Mouse (Mus musculus) liver (tissue): ENCODE data around the gene Gsdma.

ENCODE experiments used
- DNase-seq: peaks from one replicate; pipeline ENCODE4 v3.0.0-alpha.2; 2020; ENCODE audit warnings: mixed read lengths

Gsdma gene

DNA sequence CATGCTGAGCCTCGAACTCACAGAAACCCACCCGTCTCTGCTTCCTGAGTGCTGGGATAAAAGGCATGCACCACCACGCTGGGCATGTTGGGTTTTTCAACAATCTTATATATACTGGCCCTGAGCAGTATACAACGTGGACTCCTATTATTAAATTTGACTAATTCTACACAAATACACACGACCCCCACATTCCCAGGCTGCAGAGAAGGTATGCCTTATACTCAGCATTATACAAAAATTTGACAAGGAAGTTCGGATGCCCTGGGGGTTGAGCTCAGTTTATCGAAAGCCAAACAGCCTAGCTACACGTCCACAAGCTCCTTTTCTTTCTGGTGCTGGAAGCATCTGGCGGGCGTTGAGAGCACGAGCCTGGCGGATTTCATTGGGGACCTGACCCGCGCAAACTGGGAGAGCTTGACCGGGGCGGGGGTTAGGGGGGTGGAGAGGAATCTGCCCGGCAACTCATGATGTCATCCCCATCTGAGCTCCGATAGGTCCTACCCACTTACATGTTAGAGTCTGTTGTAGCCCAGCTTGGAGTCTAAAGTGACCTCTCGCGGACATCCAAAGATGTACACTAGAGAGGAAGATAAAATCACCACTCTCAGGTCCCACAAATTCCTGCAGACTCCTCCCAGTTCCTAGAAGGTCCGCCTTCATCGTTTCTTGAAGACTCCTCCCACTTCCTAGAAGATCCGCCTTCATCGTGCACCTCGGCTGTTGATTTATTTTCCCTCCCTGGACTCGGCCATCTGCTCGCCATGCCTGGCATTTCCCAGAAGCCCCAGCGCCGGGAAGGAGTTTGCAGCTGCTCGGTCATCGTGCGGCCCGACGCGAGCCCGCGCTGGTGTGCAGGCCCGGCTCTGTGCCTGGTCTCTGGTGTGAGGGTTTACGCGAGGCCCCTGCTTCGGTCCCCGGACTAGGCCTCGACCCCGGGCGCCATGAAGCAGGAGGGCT, 17.9 kb downstream of the Gsdma start, which contains the start of gene Psmd3:
Psmd3 (plus strand) TSS at position 769 of the 960 bp plus-strand sequence.
- DNase-seq, result peak; percentile 96

DNA sequence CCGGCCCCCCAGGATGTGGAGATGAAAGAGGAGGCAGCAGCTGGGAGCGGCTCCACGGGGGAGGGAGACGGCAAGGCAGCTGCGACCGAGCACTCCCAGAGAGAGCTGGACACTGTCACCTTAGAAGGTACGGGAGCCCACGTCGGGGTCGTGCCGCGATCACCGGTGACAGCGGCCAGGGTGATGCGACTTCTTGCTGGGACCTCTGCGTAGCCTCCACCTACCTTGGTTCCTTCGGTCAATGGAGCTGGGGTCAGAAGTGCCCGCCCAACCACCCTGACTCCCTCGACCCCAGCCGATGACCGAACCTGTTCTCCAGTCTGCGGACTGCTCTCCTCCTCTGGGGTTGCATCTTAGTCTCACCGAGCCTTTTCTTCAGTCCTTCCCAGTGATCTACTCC, 18.7 kb downstream of the Gsdma start:
- no peak for DNase-seq

DNA sequence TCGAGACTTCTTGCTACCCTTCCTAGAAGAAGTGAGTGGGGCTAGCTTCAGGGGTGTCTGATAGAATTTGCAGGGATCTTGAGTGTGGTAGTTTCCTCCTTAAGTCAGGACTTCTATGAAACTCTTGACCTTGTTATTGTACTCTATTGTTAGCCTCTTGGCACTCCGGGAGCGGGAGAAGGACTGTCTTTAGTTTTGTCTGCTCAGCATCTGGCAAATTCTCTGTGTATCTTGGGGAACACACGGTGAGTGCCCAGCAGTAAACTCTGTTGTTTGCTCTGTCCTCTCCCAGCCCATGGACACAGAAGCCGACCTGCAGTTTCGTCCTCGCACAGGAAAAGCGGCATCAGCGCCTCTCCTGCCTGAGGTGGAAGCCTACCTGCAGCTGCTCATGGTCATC, 21.5 kb downstream of the Gsdma start:
- DNase-seq, result no peak

DNA sequence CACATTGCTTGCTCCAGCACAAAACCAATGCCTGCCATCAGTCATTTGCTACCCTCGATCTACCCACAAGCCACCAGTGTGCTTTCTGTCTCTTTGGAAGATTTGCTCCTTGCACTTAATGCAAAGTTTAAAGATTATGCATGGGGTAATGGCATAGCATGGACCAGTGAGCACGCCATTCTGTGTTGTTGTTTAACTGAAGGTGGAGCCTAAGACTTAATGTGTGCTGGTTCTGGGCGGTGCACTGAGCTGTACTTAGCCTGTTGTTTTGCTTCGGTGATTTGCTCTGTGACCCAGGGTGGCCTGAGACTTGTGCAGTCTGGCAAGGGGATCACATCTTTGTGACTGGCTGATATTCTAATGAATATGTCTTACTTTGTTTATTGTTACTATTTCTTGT, 22.8 kb downstream of the Gsdma start:
- no peak for DNase-seq

DNA sequence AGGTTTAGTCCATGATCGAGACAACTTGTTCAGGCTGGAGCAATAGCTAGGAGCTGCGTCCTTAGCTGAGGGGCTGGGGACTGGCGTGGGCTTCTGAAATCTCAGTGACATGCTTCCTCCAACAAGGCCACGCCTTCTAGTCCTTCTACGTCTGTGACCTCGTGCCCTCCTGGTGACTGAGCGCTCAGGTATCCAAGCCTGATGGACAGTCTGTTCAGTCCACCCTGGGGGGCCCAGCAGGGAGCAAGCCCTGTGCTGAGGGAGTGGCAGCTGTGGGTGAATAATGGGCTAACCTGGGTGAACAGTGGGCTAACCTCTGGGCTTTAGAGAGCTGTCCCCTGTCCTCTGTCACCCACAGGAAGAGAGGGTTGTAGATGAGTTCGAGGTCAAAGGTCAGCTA, 23.9 kb downstream of the Gsdma start:
- no peak for DNase-seq

GRCm38 (mm10) chr11:98693201-98693600, 29.1 kb downstream of the Gsdma start:
- no peak for DNase-seq

DNA sequence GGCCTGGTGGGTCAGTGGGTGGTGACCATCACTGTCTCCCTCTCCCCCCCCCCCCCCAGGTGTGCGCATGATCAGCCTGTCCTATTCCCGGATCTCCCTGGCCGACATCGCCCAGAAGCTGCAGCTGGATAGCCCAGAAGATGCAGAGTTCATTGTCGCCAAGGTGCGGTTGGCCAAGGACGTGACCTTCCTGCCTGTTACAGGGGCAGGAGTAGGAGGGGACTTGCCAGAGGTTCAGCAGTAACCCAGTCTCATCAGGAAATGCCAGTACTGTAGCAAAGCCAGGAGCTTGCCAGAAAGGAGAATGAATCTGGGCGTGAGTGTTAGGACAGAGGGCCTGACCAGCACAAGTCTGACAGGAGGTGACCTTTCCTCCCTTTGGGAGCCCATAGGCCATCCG, 29.6 kb downstream of the Gsdma start:
- DNase-seq, result no peak

- DNase-seq, result no peak
These were observed 30.1 kb downstream of the Gsdma start for GRCm38 (mm10) chr11:98694301-98694700.

DNA sequence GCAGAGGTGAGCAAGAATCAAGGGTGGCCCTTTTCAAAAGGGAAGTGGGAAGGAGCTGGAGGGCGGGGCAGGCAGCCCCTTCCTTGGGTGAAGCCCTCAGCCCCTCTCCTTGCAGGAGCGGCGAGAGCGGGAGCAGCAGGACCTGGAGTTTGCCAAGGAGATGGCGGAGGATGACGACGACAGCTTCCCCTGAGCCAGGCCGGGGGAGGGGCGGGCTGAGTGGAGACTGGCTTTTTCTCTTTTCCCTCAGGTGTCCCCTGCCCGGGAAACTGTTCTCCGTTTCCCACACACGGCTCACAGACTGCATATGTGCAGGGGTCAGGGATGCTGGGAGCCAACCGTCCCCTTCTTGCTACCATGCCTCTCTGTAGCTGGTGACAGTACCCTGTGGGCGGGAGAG, 31.3 kb downstream of the Gsdma start:
- no peak for DNase-seq

GRCm38 (mm10) chr11:98696454-98697216, 32.5 kb downstream of the Gsdma start:
- DNase-seq, result no peak

DNA sequence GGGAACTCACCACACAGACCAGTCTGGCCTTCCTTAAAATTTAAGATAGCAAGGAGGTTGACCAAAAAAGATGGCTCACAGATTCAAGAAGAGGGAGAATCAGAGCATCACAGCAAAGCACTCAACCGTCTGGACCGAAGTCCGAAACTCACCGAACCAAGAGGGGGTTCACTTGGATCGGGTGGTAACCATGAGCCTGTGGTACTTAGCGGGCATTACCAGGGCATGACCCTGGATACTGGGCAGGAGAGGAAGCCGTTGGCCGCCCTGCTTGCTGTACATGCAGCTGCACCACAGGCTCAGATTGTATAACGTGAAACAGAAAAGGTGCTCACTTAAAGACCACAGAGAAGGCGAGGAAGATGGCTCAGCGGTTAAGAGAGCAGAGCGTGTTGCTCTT, 33.1 kb downstream of the Gsdma start:
- no peak for DNase-seq

- DNase-seq, result no peak
These were observed 34.9 kb downstream of the Gsdma start for GRCm38 (mm10) chr11:98698849-98699640.

DNA sequence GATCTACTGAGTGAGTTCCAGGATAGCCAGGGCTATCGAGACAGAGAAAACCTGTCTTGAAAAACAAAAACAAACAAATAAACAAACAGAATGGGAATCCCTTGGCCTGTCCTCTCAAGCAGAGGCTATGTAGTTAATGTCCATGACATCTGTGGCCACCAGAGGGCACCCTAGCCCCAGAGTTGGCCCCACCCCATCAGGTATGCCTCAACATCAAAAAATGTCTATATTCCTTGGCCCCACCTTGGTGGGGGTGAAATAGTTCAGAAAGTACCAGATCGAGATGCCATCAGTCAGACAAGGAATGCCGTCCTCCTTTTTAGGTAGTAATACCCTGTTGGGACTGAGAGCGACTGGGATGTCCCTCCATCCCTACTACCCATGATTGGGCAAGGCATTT, 35.8 kb downstream of the Gsdma start:
- DNase-seq, result peak; percentile 79

DNA sequence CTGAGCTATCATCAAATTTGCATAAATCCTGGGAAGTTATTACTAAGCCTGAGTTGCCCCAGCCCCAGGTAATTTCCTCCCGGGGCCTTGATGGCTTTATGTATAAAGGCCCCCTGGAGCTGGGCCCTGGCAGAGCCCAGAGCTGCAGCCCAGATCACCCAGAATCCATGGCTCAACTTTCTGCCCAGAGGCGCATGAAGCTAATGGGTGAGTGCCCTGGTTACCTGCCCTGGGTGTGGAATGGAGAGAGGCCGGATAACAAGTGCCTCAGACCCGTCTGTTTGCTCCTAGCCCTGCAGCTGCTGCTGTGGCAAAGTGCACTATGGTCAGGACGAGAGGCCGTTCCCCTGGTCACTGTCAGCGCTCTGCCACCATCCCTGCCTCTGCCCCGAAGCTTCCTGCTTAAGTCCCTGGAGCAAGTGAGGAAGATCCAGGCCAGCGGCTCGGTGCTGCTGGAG, 37.1 kb downstream of the Gsdma start, which contains the start of gene Csf3:
Csf3 (plus strand) TSS at position 51 of the 458 bp plus-strand sequence.
- no peak for DNase-seq

- no peak for DNase-seq
These were observed 38.2 kb downstream of the Gsdma start for GRCm38 (mm10) chr11:98702323-98702722.

DNA sequence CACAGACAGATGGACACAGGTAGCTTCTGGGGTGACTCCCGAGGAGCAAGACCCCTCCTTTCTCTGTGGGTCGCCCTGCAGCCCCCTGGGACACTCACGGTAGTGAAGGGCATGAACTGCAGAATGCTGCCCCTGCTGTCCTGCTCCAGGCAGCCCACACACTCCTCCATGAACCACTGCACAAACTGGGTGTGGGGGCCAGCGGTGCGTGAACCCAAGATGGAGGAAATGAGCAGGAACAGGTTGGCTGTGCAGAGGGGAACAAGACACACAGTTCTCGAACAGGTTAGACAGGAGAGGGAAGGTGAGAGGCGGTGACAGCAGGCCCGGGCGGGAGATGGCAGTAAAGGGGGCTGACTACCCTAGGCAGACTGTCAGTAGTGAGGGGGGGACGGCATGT, 40.9 kb downstream of the Gsdma start:
- no peak for DNase-seq

DNA sequence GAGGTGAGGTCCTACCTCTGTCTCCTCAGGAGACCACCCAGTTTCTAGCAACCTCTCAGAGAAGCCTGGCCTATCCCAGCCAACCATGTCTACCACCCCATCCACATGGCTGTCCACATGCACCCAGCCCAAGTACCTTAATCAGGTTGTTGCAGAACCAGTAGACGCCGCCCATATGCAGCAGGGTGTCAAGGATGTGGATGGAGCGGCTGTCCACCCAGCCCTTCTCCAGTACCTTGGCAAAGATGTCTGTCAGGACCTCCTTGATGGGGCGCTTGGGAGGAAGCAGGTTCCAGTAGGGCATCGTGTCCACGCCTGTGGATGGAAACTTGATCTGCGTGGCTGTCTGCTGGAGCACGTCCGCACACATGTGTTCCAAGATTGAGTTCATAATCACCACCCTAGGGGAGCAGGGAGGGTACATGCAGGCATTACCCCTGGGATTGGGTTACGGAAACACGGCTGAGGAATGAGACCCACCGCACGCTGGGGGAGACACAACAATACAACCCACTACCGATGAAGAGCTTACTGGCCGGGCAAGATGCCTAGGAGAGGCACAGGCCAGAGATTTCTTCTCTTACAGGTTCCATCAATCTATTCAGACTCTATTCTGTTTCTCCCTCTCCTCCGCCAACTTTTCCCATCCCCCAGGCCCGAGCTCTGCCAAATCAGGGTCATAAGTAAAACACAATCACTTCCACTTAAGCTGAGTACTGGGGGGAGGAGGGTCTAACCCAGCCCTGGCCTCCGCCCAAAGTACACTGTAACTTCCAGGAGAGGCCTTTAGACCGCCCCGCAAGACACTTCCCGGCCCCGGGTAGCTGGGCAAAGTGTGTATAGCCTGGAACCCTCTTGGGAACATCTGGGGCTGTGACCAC, 43.5 kb downstream of the Gsdma start:
- no peak for DNase-seq

- no peak for DNase-seq
These were observed 44.3 kb downstream of the Gsdma start for GRCm38 (mm10) chr11:98708282-98708956.

GRCm38 (mm10) chr11:98709001-98709741, 45.0 kb downstream of the Gsdma start:
- DNase-seq, result no peak

GRCm38 (mm10) chr11:98710416-98711045, 46.4 kb downstream of the Gsdma start:
- peak; percentile 86 for DNase-seq
